Mouse (Mus musculus) midbrain, postnatal 0 days (tissue): ENCODE data around the gene Kbtbd12. TPM values are rescaled to one million over a fixed set of nuclear protein-coding genes. Genes with fewer than 3 reads are reported as not detected.

Experiments
- ATAC-seq: fragments of 200-750 bp; cut with Nextera tagmentation; 2 replicates; pipeline ENCODE4 v1.8.0; 2017; ENCODE audit warnings: moderate number of reproducible peaks, mild to moderate bottlenecking, moderate TSS enrichment, moderate library complexity; ENCODE audit not compliant: low FRiP score
- DNase-seq: peaks from one replicate; pipeline ENCODE4 v3.0.0-alpha.2; 2015; ENCODE audit warnings: low spot score
- H3K27ac ChIP-seq: fragments of 300-500 bp; sonication (generic); 2 replicates; pipeline ENCODE4 v1.5.1; 2014; ENCODE audit warnings: low read depth, mild to moderate bottlenecking, low read length, mixed read lengths
- H3K27me3 ChIP-seq: fragments of 300-500 bp; sonication (generic); 2 replicates; pipeline ENCODE4 v1.6.1; 2014; ENCODE audit warnings: low read length, control low read depth, mixed read lengths; ENCODE audit not compliant: insufficient read depth
- H3K36me3 ChIP-seq: fragments of 300-500 bp; sonication (generic); 2 replicates; pipeline ENCODE4 v1.6.1; 2014; ENCODE audit warnings: low read length, control low read depth, mixed read lengths; ENCODE audit not compliant: insufficient read depth
- H3K4me1 ChIP-seq: fragments of 300-500 bp; sonication (generic); 2 replicates; pipeline ENCODE4 v1.6.1; 2014; ENCODE audit warnings: mild to moderate bottlenecking, control low read depth, antibody characterized with exemption, low read length, mixed read lengths; ENCODE audit not compliant: insufficient read depth
- H3K4me2 ChIP-seq: fragments of 300-500 bp; sonication (generic); 2 replicates; pipeline ENCODE4 v1.6.1; 2014; ENCODE audit warnings: low read depth, mild to moderate bottlenecking, low read length, mixed read lengths; ENCODE audit not compliant: poor library complexity, severe bottlenecking
- H3K4me3 ChIP-seq: fragments of 300-500 bp; sonication (generic); 2 replicates; pipeline ENCODE4 v1.5.1; 2014; ENCODE audit warnings: low read depth, mild to moderate bottlenecking, low read length, moderate library complexity
- H3K9ac ChIP-seq: fragments of 300-500 bp; sonication (generic); replicated peaks from 2 replicates; pipeline ENCODE4 v1.6.1; 2014; ENCODE audit warnings: mild to moderate bottlenecking, low read length, moderate library complexity, mixed read lengths; ENCODE audit not compliant: poor library complexity, severe bottlenecking
- H3K9me3 ChIP-seq: fragments of 300-500 bp; sonication (generic); 2 replicates; pipeline ENCODE4 v1.6.1; 2016; ENCODE audit warnings: low read length, control low read depth
- CTCF ChIP-seq: IDR thresholded peaks from 2 replicates; pipeline ENCODE4 v1.5.1; 2016; ENCODE audit warnings: antibody characterized with exemption, mild to moderate bottlenecking
- WGBS: fragments of 180-500 bp; shearing (Covaris S2); extraction: QIAGEN DNeasy Blood & Tissue Kit; methylation state at CpG from one replicate; pipeline ENCODE4 v1.1.7; 2014; 5-methylcytosine and 5-hydroxymethylcytosine counted together
- polyA plus RNA-seq: library from polyadenylated mRNA; unstranded; fragments of >200 nt; fragmentation: Nextera tagmentation; extraction: Ambion mirVana; gene quantifications from 2 replicates; pipeline ENCODE4 v1.2.1, GENCODE M21; 2015
- total RNA-seq: library from RNA; depleted of rRNA; stranded (reverse); fragments of >200 nt; gene quantifications from 2 replicates; pipeline ENCODE4 v1.2.3, GENCODE M21; 2014

The Kbtbd12 gene
- total and polyA plus RNA-seq, 2 experiments from 2014 or later, result 0.16 to 0.25 TPM

GRCm38 (mm10) chr6:88523043-88523442, 114.7 kb downstream of the Kbtbd12 start:
- WGBS, result 76% methylated on average over 3 of the region's 3 CpGs

GRCm38 (mm10) chr6:88522606-88523005, 115.1 kb downstream of the Kbtbd12 start:
- H3K9ac ChIP-seq, result no peak overlapping the region
- H3K4me3 ChIP-seq, result no peak overlapping the region
- WGBS, result 81% methylated on average over 3 of the region's 3 CpGs
- DNase-seq (no peak), ATAC-seq (no peak)
- no peaks in the 10 kb centered on the region for H3K4me1 ChIP-seq
- TF ChIP-seq CTCF, result no peak
- H3K9me3 ChIP-seq, result no peaks in the 10 kb centered on the region
- no peak overlapping the region for H3K27ac ChIP-seq
- H3K27me3 ChIP-seq, result peaks cover 4% of the 10 kb centered on the region; the same call in 1 of the 2 replicates
- H3K36me3 ChIP-seq, result no peaks in the 10 kb centered on the region
- H3K4me2 ChIP-seq, result no peak overlapping the region

More at GRCm38 (mm10) chr6:88523043-88523442, 114.7 kb downstream of the Kbtbd12 start:
- Histone ChIP-seq H3K9me3 (no peaks in the 10 kb centered on the region), H3K9ac (no peak overlapping the region), H3K4me1 (no peaks in the 10 kb centered on the region), H3K27ac (no peak overlapping the region), H3K4me2 (no peak overlapping the region), H3K4me3 (no peak overlapping the region), H3K27me3 (peaks cover 4% of the 10 kb centered on the region; the same call in 1 of the 2 replicates), H3K36me3 (no peaks in the 10 kb centered on the region)
- DNase-seq (no peak), ATAC-seq (no peak)
- no peak for TF ChIP-seq CTCF

DNA sequence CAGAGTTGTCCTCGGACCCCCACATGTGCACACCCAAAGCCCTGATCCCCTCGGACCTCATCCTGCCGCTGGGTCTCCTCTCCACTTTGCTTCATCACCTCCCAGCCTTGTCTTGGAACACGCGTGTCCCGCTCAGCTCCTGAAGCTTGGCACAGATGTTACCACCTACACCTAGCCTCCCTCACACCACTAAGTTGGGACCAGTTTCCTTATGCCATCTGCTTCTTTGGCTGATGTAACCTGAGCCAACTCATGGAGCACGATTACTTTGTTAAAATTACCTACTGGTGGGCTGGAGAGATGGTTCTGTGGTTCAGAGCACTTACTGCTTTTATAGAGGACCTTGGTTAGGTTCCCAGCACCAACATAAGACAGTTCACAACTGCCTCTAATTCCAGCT, 115.9 kb downstream of the Kbtbd12 start:
- Histone ChIP-seq H3K9me3 (no peaks in the 10 kb centered on the region), H3K4me1 (no peaks in the 10 kb centered on the region), H3K27me3 (no peaks in the 10 kb centered on the region), H3K9ac (no peak overlapping the region), H3K27ac (no peak overlapping the region), H3K4me2 (no peak overlapping the region), H3K36me3 (no peaks in the 10 kb centered on the region), H3K4me3 (no peak overlapping the region)
- no peak for ATAC-seq
- whole genome bisulfite sequencing, result 89% methylated on average over 7 of the region's 7 CpGs
- TF ChIP-seq CTCF, result no peak
- no peak for DNase-seq

DNA sequence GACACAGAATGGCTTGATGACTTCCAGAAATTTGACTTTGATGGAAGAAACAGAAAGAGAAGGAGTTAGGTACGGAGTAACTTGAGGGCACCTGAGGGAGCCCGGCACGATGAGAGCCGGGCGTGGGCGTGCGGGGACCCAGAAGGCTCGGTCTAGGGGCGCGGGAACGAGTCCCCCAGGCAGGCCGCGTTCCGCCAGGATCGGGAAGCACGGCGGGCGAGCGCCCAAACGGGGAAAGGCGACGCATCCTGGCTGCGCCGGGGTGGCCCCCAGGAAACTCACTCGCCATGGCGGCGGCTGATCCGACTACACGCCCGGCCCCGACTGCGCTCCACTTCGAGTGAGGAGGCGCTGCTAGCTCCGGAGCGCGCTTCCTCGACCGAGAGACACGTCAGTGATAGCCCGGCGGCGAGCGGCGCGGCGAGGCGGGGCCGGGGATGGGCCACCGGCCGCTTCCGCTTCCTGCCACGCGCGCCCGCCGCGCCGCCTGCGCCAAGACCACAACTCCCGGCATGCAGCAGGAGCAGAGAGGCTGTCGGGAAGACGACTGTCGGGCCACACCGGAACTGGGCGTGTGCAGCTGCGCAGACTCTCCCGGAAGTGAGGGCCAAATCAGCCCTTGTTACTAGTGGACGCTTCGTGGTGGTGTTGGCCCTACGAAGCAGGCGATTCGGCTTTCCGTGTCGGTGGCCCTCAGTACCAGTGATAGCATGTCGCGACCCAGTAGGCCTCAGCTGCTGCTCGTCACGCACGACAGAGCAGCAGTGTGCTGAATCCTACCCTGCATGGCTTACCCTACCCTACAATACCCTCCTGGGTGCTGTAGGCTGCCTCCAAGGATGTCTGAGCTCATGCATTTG, 119.1 kb downstream of the Kbtbd12 start, which contains the start of gene Sec61a1:
Gene Sec61a1, minus strand, starts transcription at position 502 of the 860 bp plus-strand sequence.
- Histone ChIP-seq H3K9ac (peak within 1 kb of the TSS; percentile 93), H3K4me3 (peak within 1 kb of the TSS; percentile 96), H3K27me3 (no peaks in the 10 kb centered on the region), H3K4me2 (peak within 1 kb of the TSS; percentile 70), H3K9me3 (no peaks in the 10 kb centered on the region), H3K27ac (peak within 1 kb of the TSS; percentile 95), H3K4me1 (no peaks in the 10 kb centered on the region), H3K36me3 (peaks cover 24% of the 10 kb centered on the region)
- peak; percentile 97 for ATAC-seq
- under 1% methylated on average over 71 of the region's 80 CpGs for WGBS
- DNase-seq, result peak; percentile 98
- peak; percentile 29; the same call in 1 of the 2 replicates for TF ChIP-seq CTCF

DNA sequence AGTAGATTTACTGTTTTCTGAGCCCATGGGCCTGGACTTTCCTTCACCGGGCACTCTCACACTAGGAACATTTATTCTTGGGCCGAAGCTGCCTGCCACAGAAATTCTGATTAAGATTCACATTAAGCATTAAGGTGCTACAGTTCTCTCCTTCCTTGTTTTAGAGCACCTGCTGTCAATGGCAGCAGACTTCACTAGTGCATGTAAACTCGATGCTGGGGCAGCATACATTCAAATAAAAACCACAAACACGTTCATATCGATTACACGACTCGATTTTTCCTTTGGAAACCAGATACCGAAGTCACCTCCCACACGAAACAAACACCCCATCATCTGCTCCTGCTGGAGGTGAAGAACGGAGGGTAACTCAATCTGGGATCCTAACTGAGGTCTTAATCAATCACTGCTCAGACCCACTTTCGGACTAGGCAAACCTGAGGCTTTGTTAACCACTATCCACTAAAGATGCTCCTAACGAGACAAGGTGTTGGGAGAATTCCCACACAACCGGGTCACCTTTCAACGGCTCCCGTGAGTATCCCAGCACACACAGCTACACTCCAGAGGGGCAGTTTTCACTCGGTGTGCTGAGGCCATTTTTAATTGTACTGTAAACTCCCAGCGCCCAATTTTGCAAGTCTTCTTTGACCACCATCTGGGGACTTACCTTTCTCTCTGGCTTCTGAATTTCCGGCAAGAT, 119.9 kb downstream of the Kbtbd12 start:
- Histone ChIP-seq H3K9ac (peak overlapping the region; percentile 93), H3K27me3 (no peaks in the 10 kb centered on the region), H3K36me3 (peaks cover 25% of the 10 kb centered on the region), H3K27ac (peak overlapping the region; percentile 95), H3K4me1 (no peaks in the 10 kb centered on the region), H3K9me3 (no peaks in the 10 kb centered on the region), H3K4me2 (peak overlapping the region; percentile 58), H3K4me3 (peak overlapping the region; percentile 96)
- no peak for TF ChIP-seq CTCF
- no peak for ATAC-seq
- no peak for DNase-seq
- WGBS, result 14% methylated on average over 18 of the region's 18 CpGs
